Mouse (Mus musculus) intestine, embryonic 14.5 days (tissue): ENCODE measurements around the gene Adamtsl1. TPM values are rescaled to one million over a fixed set of nuclear protein-coding genes. Genes with fewer than 3 reads are reported as not detected.

Experiments
- ATAC-seq: fragments of 200-750 bp; cut with Nextera tagmentation; replicated peaks from 2 replicates; pipeline ENCODE4 v1.8.0; 2017; ENCODE audit warnings: low read depth, moderate number of reproducible peaks, moderate TSS enrichment, moderate library complexity; ENCODE audit not compliant: low FRiP score, low TSS enrichment
- DNase-seq: peaks from one replicate; pipeline ENCODE4 v3.0.0-alpha.2; 2018; ENCODE audit warnings: low spot score
- H3K27ac ChIP-seq: fragments of 300-500 bp; sonication (generic); 2 replicates; pipeline ENCODE4 v1.5.1; 2014; ENCODE audit warnings: low read depth, mild to moderate bottlenecking, control low read depth
- H3K27me3 ChIP-seq: fragments of 300-500 bp; sonication (generic); replicated peaks from 2 replicates; pipeline ENCODE4 v1.6.1; 2014; ENCODE audit warnings: low read length, control low read depth; ENCODE audit not compliant: control insufficient read depth, insufficient read depth
- H3K36me3 ChIP-seq: fragments of 300-500 bp; sonication (generic); 2 replicates; pipeline ENCODE4 v1.6.1; 2014; ENCODE audit warnings: low read length, control low read depth; ENCODE audit not compliant: control insufficient read depth, insufficient read depth
- H3K4me1 ChIP-seq: fragments of 300-500 bp; sonication (generic); replicated peaks from 2 replicates; pipeline ENCODE4 v1.6.1; 2014; ENCODE audit warnings: low read length, control low read depth, mixed read lengths; ENCODE audit not compliant: control insufficient read depth, insufficient read depth
- H3K4me2 ChIP-seq: fragments of 300-500 bp; sonication (generic); 2 replicates; pipeline ENCODE4 v1.6.1; 2014; ENCODE audit warnings: low read length
- H3K4me3 ChIP-seq: fragments of 300-500 bp; sonication (generic); 2 replicates; pipeline ENCODE4 v1.5.1; 2014; ENCODE audit warnings: low read depth, low read length, control low read depth, mixed read lengths
- H3K9ac ChIP-seq: fragments of 300-500 bp; sonication (generic); 2 replicates; pipeline ENCODE4 v1.6.1; 2014; ENCODE audit warnings: mild to moderate bottlenecking, low read length
- H3K9me3 ChIP-seq: fragments of 300-500 bp; sonication (generic); 2 replicates; pipeline ENCODE4 v1.6.1; 2016; ENCODE audit warnings: low read length, control low read depth; ENCODE audit not compliant: control insufficient read depth
- WGBS: fragments of 180-500 bp; shearing (Covaris S2); extraction: QIAGEN DNeasy Blood & Tissue Kit; methylation state at CpG from one replicate; pipeline ENCODE4 v1.1.7; 2014; 5-methylcytosine and 5-hydroxymethylcytosine counted together
- polyA plus RNA-seq: library from polyadenylated mRNA; unstranded; fragments of >200 nt; fragmentation: Nextera tagmentation; extraction: Ambion mirVana; gene quantifications from 2 replicates; pipeline ENCODE4 v1.2.1, GENCODE M21; 2014

Gene Adamtsl1
- polyA plus RNA-seq, 1 experiment from 2014 or later = 12.4 TPM

DNA sequence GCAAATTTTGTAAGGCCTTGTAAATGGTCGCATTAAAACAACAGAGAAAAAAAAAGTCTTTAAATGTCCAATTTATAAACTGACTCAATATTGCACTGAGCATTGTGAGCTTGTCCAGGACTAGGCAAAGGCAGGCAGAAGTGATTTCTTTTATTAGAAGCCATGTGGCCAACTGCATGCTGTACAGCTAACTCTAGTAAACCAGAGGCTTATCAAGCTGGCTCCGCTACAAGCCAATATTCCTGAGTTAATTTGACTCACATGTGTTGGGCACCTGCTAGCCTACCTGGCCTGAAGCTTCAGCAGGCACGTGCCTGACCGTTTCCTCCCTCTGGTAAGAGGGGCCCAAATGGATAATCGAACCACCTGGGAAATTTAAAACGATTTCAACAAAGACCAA lies 881.7 kb downstream of the Adamtsl1 start:
- no peaks in the 10 kb centered on the region for H3K36me3 ChIP-seq
- H3K4me3 ChIP-seq = no peak overlapping the region
- ATAC-seq (no peak), DNase-seq (no peak)
- no peaks in the 10 kb centered on the region for H3K27me3 ChIP-seq
- no peaks in the 10 kb centered on the region for H3K9me3 ChIP-seq
- WGBS = 84% methylated on average over 6 of the region's 6 CpGs
- H3K27ac ChIP-seq = no peak overlapping the region
- H3K9ac ChIP-seq = no peak overlapping the region
- H3K4me2 ChIP-seq = no peak overlapping the region
- H3K4me1 ChIP-seq = 0 out of 2 replicates have a peak, but pooled peaks cover 4% of the 10 kb centered on the region

DNA sequence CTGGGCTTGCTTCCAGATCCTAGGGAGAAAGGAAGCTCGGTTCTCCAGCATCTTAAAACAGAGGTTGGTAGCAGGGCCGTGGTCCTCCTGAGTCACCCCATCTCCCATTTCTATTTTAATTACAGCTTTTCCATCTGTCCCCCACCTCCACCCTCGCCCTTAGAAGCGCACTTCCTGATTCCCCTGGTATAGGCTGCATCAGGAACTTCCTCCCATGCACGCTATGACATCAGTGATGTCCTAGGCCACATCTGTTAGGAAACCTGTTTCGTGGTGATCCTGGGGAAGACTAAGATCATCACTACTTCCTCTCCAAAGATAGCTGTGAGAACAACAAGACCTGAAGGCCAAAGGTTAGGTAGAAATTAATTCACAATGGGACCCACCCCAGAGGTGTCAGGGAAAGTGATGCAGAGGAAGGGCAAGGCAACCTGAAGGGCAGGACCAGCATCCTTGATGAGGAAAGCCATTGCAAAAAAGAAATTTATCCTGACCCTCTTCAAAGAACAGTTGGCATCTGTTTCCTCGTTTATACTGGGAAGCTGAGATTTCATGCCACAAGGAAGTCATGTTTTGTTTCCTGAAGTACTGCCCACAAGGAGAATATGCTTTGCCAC lies 882.8 kb downstream of the Adamtsl1 start:
- Histone ChIP-seq H3K27ac (no peak overlapping the region), H3K27me3 (no peaks in the 10 kb centered on the region), H3K4me3 (no peak overlapping the region), H3K4me1 (0 out of 2 replicates have a peak, but pooled peaks cover 4% of the 10 kb centered on the region), H3K4me2 (no peak overlapping the region), H3K9me3 (no peaks in the 10 kb centered on the region), H3K36me3 (no peaks in the 10 kb centered on the region), H3K9ac (no peak overlapping the region)
- 65% methylated on average over 7 of the region's 7 CpGs for WGBS
- ATAC-seq = no peak
- DNase-seq = no peak

DNA sequence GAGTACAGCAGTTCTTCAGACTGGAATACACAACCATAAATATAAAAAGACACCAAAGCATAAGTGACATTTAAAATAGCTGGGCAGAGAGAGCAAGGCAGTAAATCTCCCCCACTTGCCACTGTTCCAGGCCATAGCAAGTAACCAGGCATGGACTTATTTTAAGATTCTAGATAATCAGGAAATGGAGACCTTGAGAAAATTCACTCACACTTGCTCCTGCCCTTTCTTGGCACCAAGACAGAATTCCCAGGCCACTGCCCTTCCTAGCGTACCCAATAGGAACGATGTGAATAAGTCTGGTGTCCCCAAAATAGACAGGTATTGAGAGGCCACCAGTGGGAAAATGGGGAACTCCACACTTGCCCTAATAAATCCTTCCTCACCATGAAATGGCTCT lies 883.5 kb downstream of the Adamtsl1 start:
- ATAC-seq (no peak), DNase-seq (no peak)
- Histone ChIP-seq H3K27me3 (no peaks in the 10 kb centered on the region), H3K4me2 (no peak overlapping the region), H3K36me3 (no peaks in the 10 kb centered on the region), H3K4me3 (no peak overlapping the region), H3K27ac (no peak overlapping the region), H3K9ac (no peak overlapping the region), H3K4me1 (0 out of 2 replicates have a peak, but pooled peaks cover 4% of the 10 kb centered on the region), H3K9me3 (no peaks in the 10 kb centered on the region)
- WGBS = 40% methylated on average over 2 of the region's 2 CpGs

DNA sequence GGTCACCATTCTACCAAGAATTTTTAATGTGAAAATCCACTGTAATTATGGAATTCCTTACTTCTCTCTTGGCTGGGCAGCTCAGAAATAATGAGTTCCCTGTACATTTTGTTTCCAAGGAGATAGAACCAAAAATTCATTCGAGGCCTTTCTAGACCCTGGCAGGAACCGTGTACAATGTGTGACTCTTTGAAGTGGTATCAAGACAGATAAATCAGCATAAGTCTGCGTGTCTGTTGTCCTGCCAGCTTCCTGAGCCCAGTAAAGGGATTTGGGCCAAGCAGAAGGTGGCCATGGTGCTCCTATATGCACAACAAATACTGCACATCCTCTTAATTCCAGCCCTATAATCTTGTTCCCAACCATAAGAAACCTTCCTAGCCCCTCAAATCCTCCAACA lies 887.1 kb downstream of the Adamtsl1 start:
- no peak overlapping the region for H3K27ac ChIP-seq
- no peak for ATAC-seq
- WGBS = 73% methylated on average over 3 of the region's 3 CpGs
- H3K9me3 ChIP-seq = no peaks in the 10 kb centered on the region
- H3K4me3 ChIP-seq = no peak overlapping the region
- H3K27me3 ChIP-seq = no peaks in the 10 kb centered on the region
- H3K4me1 ChIP-seq = 0 out of 2 replicates have a peak, but pooled peaks cover 4% of the 10 kb centered on the region
- no peak overlapping the region for H3K4me2 ChIP-seq
- no peak overlapping the region for H3K9ac ChIP-seq
- no peaks in the 10 kb centered on the region for H3K36me3 ChIP-seq
- DNase-seq = peak; percentile 28

DNA sequence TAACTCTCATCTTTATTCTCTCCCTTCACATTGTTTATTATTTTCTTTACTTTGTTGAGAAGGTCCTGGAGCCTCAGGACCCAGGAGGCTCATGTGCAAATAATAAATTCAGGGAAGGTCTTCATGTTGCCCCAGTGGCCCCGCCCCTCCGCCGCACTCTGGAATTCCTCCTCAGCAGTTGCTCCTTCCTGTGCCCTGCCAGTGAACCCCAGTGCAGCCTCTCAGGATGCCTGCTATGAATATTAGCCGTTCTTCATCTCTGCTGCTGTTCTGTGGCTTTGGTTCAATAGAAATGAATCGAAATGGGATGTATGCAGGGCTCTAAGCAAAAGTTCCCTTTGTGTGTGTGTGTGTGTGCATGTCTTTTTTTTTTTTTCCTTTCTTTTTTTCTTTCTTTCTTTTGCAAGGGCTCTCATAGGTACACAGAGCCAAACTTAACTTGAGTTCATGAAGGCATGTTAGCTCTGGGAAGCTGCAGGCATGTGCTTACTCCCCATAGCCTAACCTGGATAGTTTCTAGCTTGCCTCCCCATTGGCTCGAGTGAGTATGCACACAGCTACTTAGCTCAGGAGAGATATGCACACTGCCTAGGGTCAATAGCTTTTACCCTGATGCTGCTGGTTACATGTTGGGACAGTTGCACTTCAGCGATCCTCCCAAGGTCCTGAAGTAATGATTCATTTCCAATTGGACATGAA lies 892.7 kb downstream of the Adamtsl1 start:
- ATAC-seq = 0 out of 2 replicates have a peak, but pooled peaks have one; percentile 36
- H3K36me3 ChIP-seq = no peaks in the 10 kb centered on the region
- 25% methylated on average over 7 of the region's 7 CpGs for WGBS
- H3K27me3 ChIP-seq = no peaks in the 10 kb centered on the region
- no peak overlapping the region for H3K9ac ChIP-seq
- H3K4me2 ChIP-seq = no peak overlapping the region
- H3K4me3 ChIP-seq = no peak overlapping the region
- no peak for DNase-seq
- H3K4me1 ChIP-seq = peaks cover 14% of the 10 kb centered on the region
- peak overlapping the region; percentile 22; the same call in 1 of the 2 replicates for H3K27ac ChIP-seq
- H3K9me3 ChIP-seq = no peaks in the 10 kb centered on the region

DNA sequence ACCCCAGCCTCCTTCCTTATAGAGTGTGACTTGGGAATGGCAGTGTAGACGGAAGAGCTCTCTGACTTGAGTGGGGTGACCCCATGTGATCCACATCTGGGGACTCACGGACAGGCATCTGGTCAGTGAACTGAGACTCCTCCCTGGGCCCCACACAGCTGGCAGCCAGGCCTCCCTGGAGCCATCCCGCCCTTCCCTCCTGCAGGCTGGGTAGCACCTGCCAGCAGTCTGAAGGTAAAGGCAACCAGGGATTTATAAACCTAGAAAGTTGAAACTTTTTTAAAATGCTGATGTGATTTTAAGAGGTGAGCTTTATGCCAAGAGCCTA lies 893.2 kb downstream of the Adamtsl1 start:
- WGBS = 57% methylated on average over 3 of the region's 3 CpGs
- 0 out of 2 replicates have a peak overlapping the region, but pooled peaks have one; percentile 22 for H3K27ac ChIP-seq
- no peaks in the 10 kb centered on the region for H3K36me3 ChIP-seq
- DNase-seq (no peak), ATAC-seq (0 out of 2 replicates have a peak, but pooled peaks have one; percentile 40)
- no peak overlapping the region for H3K9ac ChIP-seq
- no peaks in the 10 kb centered on the region for H3K9me3 ChIP-seq
- no peak overlapping the region for H3K4me3 ChIP-seq
- peaks cover 14% of the 10 kb centered on the region for H3K4me1 ChIP-seq
- H3K4me2 ChIP-seq = no peak overlapping the region
- no peaks in the 10 kb centered on the region for H3K27me3 ChIP-seq

DNA sequence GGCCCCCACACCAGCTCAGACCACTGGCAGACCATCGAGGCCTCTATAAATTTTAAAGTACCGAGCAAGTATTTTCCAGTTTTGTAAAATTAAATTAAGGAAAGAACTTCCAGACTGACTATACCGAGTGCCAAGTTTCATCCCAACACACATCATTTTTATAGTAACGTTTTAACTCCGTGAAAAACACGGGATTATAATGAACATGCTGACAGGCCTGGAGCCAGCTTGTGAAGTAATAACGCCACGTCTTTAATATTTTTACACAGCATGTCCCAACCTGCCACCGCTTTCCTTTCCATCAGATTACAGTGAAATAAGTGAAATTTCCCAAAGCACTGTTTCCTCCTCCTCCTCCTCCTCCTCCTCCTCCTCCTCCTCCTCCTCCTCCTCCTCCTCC lies 894.4 kb downstream of the Adamtsl1 start:
- Histone ChIP-seq H3K27ac (0 out of 2 replicates have a peak overlapping the region, but pooled peaks have one; percentile 14), H3K4me1 (peaks cover 14% of the 10 kb centered on the region), H3K9me3 (no peaks in the 10 kb centered on the region), H3K27me3 (no peaks in the 10 kb centered on the region), H3K36me3 (no peaks in the 10 kb centered on the region), H3K9ac (no peak overlapping the region), H3K4me2 (no peak overlapping the region), H3K4me3 (no peak overlapping the region)
- DNase-seq (no peak), ATAC-seq (no peak)
- 55% methylated on average over 9 of the region's 9 CpGs for WGBS

DNA sequence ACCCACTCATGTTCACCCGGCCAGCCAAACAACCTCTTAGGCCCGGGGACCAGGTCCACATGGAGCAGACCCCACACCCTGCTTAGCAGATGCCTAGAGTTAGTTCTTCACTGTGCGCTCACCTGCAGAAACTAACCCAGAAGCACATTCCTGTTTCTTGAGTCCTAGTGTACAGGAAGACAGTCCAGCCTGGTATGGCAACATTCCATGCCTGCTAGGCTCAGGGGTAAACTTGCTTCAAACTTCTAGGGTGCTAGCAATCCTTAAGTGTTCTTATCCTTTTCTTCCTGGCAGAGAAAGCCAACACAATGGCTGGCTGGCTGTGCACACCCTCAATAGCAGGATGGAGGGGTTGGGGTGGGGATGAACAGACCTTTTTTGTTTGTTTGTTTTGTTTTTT lies 897.0 kb downstream of the Adamtsl1 start:
- Histone ChIP-seq H3K27me3 (no peaks in the 10 kb centered on the region), H3K4me3 (no peak overlapping the region), H3K4me1 (peaks cover 14% of the 10 kb centered on the region), H3K9ac (no peak overlapping the region), H3K27ac (no peak overlapping the region), H3K9me3 (no peaks in the 10 kb centered on the region), H3K36me3 (no peaks in the 10 kb centered on the region), H3K4me2 (no peak overlapping the region)
- 90% methylated on average over 3 of the region's 3 CpGs for WGBS
- DNase-seq (no peak), ATAC-seq (no peak)

DNA sequence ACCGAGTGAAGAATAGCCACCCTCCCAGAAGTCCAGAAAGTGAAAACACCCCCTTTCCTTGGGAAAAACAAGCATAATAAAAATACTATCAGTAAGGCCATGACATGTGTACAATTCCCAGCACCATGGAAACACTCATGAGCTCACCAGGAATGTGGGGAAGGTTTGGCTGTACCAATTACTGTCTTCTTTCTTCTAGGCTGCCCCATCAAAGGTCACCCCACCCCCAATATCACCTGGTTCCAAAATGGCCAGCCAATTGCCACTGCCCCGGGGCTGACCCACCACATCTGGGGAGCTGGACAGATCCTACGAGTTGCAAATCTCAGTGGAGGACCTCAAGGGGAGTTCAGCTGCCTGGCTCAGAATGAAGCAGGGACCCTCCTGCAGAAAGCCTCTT lies 899.4 kb downstream of the Adamtsl1 start:
- Histone ChIP-seq H3K27ac (no peak overlapping the region), H3K9me3 (no peaks in the 10 kb centered on the region), H3K27me3 (no peaks in the 10 kb centered on the region), H3K36me3 (no peaks in the 10 kb centered on the region), H3K4me3 (no peak overlapping the region), H3K4me2 (no peak overlapping the region), H3K4me1 (peaks cover 8% of the 10 kb centered on the region; the same call in 1 of the 2 replicates), H3K9ac (no peak overlapping the region)
- WGBS = 50% methylated on average over 3 of the region's 3 CpGs
- ATAC-seq = no peak
- no peak for DNase-seq
